Mouse (Mus musculus) brain, adult 10 weeks (tissue): Measurements from ENCODE around the gene Tead1. TPM values are rescaled to one million over a fixed set of nuclear protein-coding genes. Genes with fewer than 3 reads are reported as not detected.

ENCODE experiments used
- polyA plus RNA-seq: library from polyadenylated mRNA; stranded (reverse); fragments of 350-450 nt; fragmentation: Illumina TruSeq; extraction: RNeasy Lipid Tissue Mini Kit (QIAGEN cat#74804); gene quantifications from one replicate; pipeline ENCODE4 v1.2.3, GENCODE M21; 2015; ENCODE audit warnings: low read depth, low replicate concordance

Tead1 gene
- 5.4 TPM for polyA plus RNA-seq

DNA sequence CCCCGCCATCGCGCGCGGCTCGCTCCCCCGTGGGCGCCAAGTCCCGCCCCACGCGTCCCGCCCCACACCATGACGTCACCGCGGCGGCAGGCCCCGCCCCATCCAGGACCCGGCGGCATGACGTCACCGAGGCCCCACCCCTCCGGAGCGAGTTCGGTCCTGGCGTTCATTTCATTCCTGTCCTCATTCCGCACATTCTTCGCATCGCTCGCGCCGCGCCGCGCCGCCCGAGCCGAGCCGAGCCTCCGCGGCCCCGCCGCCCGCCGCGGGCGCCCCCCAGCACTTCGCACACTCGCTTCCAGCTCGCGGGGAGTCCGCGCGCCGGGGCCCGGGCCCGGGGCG is at the start of gene Tead1:
TSS of gene Tead1 (plus strand) at position 148 of the 342 bp plus-strand sequence.

GRCm38 (mm10) chr7:112953777-112954291 is 274.7 kb downstream of the Tead1 start, which contains the start of gene Rassf10:
TSS of gene Rassf10 (plus strand) at chr7:112953962.

